Mouse (Mus musculus): ENCODE results near the gene Atp2a3. TPM values are rescaled to one million over a fixed set of nuclear protein-coding genes. Genes with fewer than 3 reads are reported as not detected.
A peak's percentile ranks its signal among the peaks of the same experiment; 100 is the strongest.

Atp2a3 gene
- polyA plus RNA-seq, 2 experiments: 2.3 to 2.6 TPM

DNA sequence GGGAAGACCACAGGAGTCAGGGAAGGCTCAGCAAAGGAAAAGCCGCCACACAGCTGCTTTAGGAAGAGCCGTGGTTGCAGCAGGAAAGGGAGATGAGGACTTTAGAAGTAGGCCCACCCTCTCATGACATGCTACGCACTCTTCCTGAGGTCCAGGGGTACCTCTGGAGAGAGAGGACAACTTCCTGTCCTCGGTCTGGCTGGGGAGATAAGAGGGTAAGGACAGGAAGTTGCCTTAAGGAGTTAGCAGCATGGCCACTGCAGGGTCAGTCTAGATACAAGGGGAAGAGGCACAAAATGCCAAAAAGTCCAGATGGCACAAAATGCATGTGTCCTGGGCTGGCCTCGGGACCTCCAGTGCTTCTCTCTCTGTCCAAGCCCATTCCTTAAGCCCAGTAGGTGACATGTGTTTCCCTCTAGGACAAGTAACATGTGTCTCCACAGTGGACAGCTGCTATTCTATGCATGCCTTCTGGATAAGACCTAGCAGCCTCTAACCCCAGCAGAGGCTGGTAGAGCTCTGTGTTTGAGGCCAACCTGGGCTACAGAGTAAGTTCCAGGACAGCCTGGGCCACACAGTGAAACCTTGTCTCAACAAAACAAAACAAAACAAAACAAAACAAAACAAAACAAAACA lies 5.5 kb upstream of the Atp2a3 start:
- DNase-seq (ENCODE audit: low spot score): no peak

DNA sequence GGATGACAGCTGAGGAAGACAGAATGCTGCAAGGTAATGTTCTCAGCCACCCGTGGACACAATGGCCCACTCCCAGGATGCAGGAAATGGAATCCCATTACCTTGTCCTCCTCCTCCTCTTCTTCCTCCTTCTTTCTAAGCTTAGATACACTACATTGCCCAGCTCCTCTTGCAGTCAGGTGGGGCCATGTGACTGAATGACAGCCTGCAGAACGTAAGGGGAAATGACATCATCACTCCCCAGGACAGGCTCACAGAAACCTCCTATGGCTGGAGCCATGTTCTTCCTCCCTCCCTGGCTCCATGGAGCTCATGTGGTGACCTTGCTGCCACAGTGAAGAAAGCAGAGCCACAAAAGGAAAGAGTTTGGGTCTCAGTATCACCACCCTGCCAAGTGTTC lies 3.7 kb upstream of the Atp2a3 start:
- H3K9ac ChIP-seq (ENCODE audit: low read depth, low read length, severe bottlenecking): no peak overlapping the region
- no peak overlapping the region for H3K27ac ChIP-seq (replicated peaks; ENCODE audit: low read depth, low read length)
- 55% methylated on average over 2 of the region's 2 CpGs for WGBS
- no peak overlapping the region for H3K4me2 ChIP-seq (replicated peaks; ENCODE audit: low read depth, low read length, severe bottlenecking)
- no peaks in the 10 kb centered on the region for H3K36me3 ChIP-seq (ENCODE audit: control insufficient read depth, insufficient read depth, low read length)
- H3K4me1 ChIP-seq (ENCODE audit: control insufficient read depth, insufficient read depth, low read length): 0 out of 2 replicates have a peak, but pooled peaks cover 8% of the 10 kb centered on the region
- peaks cover 35% of the 10 kb centered on the region for H3K27me3 ChIP-seq (ENCODE audit: control insufficient read depth, insufficient read depth, low read length)
- no peak for TF ChIP-seq POLR2A (IDR thresholded peaks at IDR 0.05; ENCODE audit: borderline replicate concordance, extremely low read depth, insufficient read depth, insufficient read length)
- no peaks in the 10 kb centered on the region for H3K9me3 ChIP-seq (ENCODE audit: control insufficient read depth, low read length)
- DNase-seq (ENCODE audit: low spot score) (no peak), ATAC-seq (ENCODE audit: low FRiP score, low read depth) (no peak)
- no peak overlapping the region for H3K4me3 ChIP-seq (replicated peaks; ENCODE audit: low read length)

More for the DNA sequence above, 5.5 kb upstream of the Atp2a3 start:
- peaks cover 17% of the 10 kb centered on the region for H3K27me3 ChIP-seq (ENCODE audit: control insufficient read depth, insufficient read depth, low read length)
- H3K4me2 ChIP-seq (replicated peaks; ENCODE audit: low read depth, low read length, severe bottlenecking): no peak overlapping the region
- TF ChIP-seq POLR2A (IDR thresholded peaks at IDR 0.05; ENCODE audit: borderline replicate concordance, extremely low read depth, insufficient read depth, insufficient read length): no peak
- no peak overlapping the region for H3K9ac ChIP-seq (ENCODE audit: low read depth, low read length, severe bottlenecking)
- no peak overlapping the region for H3K4me3 ChIP-seq (replicated peaks; ENCODE audit: low read length)
- 74% methylated on average over 5 of the region's 5 CpGs for WGBS
- 0 out of 2 replicates have a peak, but pooled peaks cover 4% of the 10 kb centered on the region for H3K4me1 ChIP-seq (ENCODE audit: control insufficient read depth, insufficient read depth, low read length)
- no peaks in the 10 kb centered on the region for H3K9me3 ChIP-seq (ENCODE audit: control insufficient read depth, low read length)
- no peak for ATAC-seq (ENCODE audit: low FRiP score, low read depth)
- no peaks in the 10 kb centered on the region for H3K36me3 ChIP-seq (ENCODE audit: control insufficient read depth, insufficient read depth, low read length)
- H3K27ac ChIP-seq (replicated peaks; ENCODE audit: low read depth, low read length): no peak overlapping the region

DNA sequence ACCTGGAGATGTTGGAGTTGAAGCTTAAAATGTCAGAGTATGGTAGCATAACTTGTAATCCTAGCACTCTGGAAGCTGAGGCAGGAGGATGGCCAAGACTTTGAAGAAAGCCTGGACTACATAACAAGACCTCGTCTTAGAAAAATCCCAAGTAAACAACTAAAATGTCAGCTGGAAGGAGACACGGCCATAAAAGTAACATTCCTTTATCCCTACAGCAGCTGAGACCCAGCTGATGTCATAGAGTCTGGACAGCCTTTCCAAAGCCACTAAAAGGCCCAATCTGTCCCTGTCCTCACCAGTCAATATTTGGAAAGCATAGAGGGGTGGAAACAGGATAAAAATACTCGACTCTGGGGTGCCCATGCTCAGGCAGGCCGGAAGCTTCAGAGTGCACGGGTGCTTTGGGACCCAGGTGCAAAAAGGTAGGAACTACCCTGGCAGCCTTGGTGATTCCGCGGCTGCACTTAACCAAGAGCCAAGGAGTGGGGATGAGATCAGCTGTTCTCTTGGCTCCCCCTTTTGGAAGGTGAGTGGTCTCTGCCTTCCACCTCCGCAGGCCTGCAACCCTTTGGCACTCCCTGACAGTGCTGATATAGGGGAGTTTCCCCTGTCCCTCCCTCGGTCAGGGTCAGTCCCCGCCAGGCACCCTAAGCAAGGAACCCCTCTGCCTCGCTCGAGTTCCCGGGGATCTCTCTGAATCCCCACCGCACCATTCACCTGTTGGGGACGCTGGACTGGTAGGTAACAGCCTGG lies 867 bp upstream of the Atp2a3 start:
- 11% methylated on average over 15 of the region's 15 CpGs for WGBS
- no peaks in the 10 kb centered on the region for H3K9me3 ChIP-seq (ENCODE audit: control insufficient read depth, low read length)
- H3K4me2 ChIP-seq (replicated peaks; ENCODE audit: low read depth, low read length, severe bottlenecking): no peak overlapping the region
- H3K4me1 ChIP-seq (ENCODE audit: control insufficient read depth, insufficient read depth, low read length): 0 out of 2 replicates have a peak, but pooled peaks cover 3% of the 10 kb centered on the region
- no peak overlapping the region for H3K9ac ChIP-seq (ENCODE audit: low read depth, low read length, severe bottlenecking)
- H3K27me3 ChIP-seq (ENCODE audit: control insufficient read depth, insufficient read depth, low read length): peaks cover 44% of the 10 kb centered on the region
- DNase-seq (ENCODE audit: low spot score) (no peak), ATAC-seq (ENCODE audit: low FRiP score, low read depth) (no peak)
- H3K27ac ChIP-seq (replicated peaks; ENCODE audit: low read depth, low read length): no peak overlapping the region
- no peaks in the 10 kb centered on the region for H3K36me3 ChIP-seq (ENCODE audit: control insufficient read depth, insufficient read depth, low read length)
- no peak overlapping the region for H3K4me3 ChIP-seq (replicated peaks; ENCODE audit: low read length)
- TF ChIP-seq POLR2A (IDR thresholded peaks at IDR 0.05; ENCODE audit: borderline replicate concordance, extremely low read depth, insufficient read depth, insufficient read length): no peak

DNA sequence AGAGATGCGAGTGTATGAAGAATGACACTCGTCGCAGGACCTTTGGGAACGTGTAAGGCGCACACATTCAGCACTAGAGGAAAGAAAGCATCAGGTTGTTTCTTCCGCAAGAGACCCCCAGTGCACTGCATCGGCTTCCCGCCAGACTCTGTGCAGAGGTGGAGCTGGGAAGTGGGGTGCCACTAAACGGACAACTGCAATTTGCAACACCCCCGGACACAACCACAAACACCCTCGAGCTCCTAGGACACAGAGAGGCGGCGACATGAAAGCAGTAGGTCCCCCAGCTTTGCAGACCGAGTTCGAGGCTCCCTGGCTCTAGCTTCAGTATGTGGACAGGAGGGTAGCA lies 272 bp upstream of the Atp2a3 start:
- peak overlapping the region; percentile 53 for H3K4me2 ChIP-seq (replicated peaks; ENCODE audit: low read depth, low read length, severe bottlenecking)
- DNase-seq (ENCODE audit: low spot score) (no peak), ATAC-seq (ENCODE audit: low FRiP score, low read depth) (no peak)
- 0 out of 2 replicates have a peak, but pooled peaks cover 3% of the 10 kb centered on the region for H3K4me1 ChIP-seq (ENCODE audit: control insufficient read depth, insufficient read depth, low read length)
- no peaks in the 10 kb centered on the region for H3K9me3 ChIP-seq (ENCODE audit: control insufficient read depth, low read length)
- WGBS: 4% methylated on average over 15 of the region's 15 CpGs
- TF ChIP-seq POLR2A (IDR thresholded peaks at IDR 0.05; ENCODE audit: borderline replicate concordance, extremely low read depth, insufficient read depth, insufficient read length): no peak
- H3K4me3 ChIP-seq (replicated peaks; ENCODE audit: low read length): peak overlapping the region; percentile 34
- H3K27ac ChIP-seq (replicated peaks; ENCODE audit: low read depth, low read length): no peak overlapping the region
- no peaks in the 10 kb centered on the region for H3K36me3 ChIP-seq (ENCODE audit: control insufficient read depth, insufficient read depth, low read length)
- H3K27me3 ChIP-seq (ENCODE audit: control insufficient read depth, insufficient read depth, low read length): peaks cover 44% of the 10 kb centered on the region
- peak overlapping the region; percentile 40; the same call in 1 of the 2 replicates for H3K9ac ChIP-seq (ENCODE audit: low read depth, low read length, severe bottlenecking)

DNA sequence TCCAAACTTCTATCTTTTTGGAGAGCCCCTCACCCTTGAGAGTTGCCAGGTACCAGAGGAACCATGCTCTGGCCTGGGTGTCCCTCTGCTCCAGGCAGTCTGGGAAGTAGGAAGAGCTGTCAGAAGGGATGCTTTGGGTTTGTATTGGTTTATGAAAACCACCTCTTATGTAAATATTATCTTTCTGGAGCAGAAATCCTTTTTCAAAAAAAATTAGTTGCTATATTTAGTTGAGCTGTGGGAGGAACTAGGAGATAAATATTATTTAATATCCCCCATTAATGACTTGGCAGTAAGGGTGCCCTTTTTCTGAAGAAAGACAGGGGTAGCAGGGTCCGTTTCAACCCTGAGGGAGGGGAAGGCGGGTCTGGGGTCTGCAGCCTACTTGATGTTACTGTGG lies 1.4 kb downstream of the Atp2a3 start:
- no peak overlapping the region for H3K9ac ChIP-seq (ENCODE audit: low read depth, low read length, severe bottlenecking)
- WGBS: 80% methylated on average over 2 of the region's 2 CpGs
- H3K4me2 ChIP-seq (replicated peaks; ENCODE audit: low read depth, low read length, severe bottlenecking): no peak overlapping the region
- H3K27ac ChIP-seq (replicated peaks; ENCODE audit: low read depth, low read length): no peak overlapping the region
- H3K36me3 ChIP-seq (ENCODE audit: control insufficient read depth, insufficient read depth, low read length): no peaks in the 10 kb centered on the region
- DNase-seq (ENCODE audit: low spot score) (no peak), ATAC-seq (ENCODE audit: low FRiP score, low read depth) (no peak)
- H3K4me3 ChIP-seq (replicated peaks; ENCODE audit: low read length): no peak overlapping the region
- no peak for TF ChIP-seq POLR2A (IDR thresholded peaks at IDR 0.05; ENCODE audit: borderline replicate concordance, extremely low read depth, insufficient read depth, insufficient read length)
- H3K9me3 ChIP-seq (ENCODE audit: control insufficient read depth, low read length): no peaks in the 10 kb centered on the region
- H3K27me3 ChIP-seq (ENCODE audit: control insufficient read depth, insufficient read depth, low read length): peaks cover 44% of the 10 kb centered on the region
- 0 out of 2 replicates have a peak, but pooled peaks cover 3% of the 10 kb centered on the region for H3K4me1 ChIP-seq (ENCODE audit: control insufficient read depth, insufficient read depth, low read length)
